Mouse (Mus musculus) brain, embryonic 18.5 days (tissue): Measurements from ENCODE around the gene Nsd2.
"Not testable (repeated sequence)": the region's sequence is repeated elsewhere in the genome, so short reads cannot be mapped to it uniquely, and the experiment has no call there.

Source experiments
- DNase-seq: peaks from one replicate; pipeline ENCODE4 v3.0.0-alpha.2; 2012; ENCODE audit warnings: low read depth, low spot score

Gene Nsd2

DNA sequence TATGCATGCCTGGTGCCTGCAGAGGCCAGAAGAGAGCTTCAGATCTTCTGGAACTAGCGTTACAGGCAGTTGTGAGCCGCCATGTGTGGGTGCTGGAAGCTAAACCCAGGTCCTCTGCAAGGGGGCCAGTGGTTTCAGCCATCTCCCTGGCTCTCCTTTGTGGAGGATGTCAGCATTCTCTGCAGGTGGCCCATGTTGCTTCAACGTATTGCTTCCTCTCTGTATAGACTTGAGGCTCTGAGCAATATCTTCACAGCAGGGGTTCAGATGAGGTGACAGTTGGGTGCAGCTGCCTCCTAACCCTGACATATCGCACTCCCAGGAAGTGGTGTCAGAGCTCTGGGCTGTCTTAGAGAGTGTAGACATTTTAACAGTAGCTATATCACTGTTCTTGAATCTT is 30.9 kb downstream of the Nsd2 start:
- DNase-seq, result no peak

DNA sequence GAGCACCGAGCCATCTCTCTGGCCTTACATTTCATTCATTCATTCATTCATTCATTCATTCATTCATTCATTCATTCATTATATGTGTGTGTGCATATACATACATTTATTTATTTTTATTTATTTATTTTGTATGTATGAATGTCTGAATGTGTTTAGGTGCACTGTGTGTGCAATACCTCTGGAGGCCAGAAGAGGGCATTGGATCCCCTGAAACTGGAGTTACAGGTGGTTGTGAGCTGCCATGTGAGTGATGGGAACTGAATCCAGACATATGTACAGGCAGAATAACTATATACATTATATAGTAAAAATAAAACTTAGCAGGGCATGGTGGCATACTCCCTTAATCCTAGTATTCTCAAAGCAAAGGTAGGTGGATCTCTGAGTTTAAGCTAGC is 32.6 kb downstream of the Nsd2 start:
- no peak for DNase-seq

DNA sequence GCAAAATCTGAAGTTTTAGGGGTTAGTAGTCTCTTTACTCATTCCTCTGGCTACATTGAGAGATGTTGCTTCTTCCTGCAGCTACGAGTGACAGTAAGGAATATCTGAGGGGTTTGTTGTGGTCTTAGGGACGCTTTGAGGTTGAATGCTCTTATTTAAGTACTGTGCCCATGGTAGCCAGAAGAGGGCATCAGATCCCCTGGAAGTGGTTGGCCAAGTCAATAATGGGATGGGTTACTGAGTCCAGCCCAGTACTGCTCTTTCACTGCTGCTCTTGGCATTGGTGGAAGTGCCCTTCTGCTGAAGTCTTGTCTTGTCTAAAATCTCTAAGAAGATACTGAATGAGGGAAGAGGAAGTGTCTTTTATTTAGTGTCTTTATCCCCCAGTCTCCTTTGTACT is 33.5 kb downstream of the Nsd2 start:
- DNase-seq, result no peak

- no peak for DNase-seq
Observed at GRCm38 (mm10) chr5:33857693-33858092, 37.2 kb downstream of the Nsd2 start.

DNA sequence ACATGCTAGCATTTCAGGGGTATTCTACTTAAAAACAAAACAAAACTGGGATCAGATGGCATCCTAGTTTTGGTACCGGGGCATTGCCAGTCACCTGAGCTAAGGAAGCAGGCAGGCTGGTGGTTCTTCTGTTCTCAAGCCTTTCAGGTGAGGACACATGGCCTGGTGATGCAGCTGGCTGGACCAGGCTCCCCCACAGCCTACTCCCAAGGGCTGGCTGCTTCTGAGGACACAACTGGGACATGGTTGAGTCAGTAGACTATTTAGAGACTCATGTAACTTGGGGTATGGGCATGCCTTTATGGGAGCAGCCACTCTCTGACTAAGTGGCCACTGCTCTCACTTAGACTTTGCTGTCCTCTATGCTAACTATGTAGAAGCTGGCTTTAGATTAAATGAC is 54.9 kb downstream of the Nsd2 start:
- DNase-seq, result no peak

GRCm38 (mm10) chr5:33881118-33881517 is 60.6 kb downstream of the Nsd2 start:
- DNase-seq, result no peak

GRCm38 (mm10) chr5:33893406-33893805 is 72.9 kb downstream of the Nsd2 start:
- no peak for DNase-seq

DNA sequence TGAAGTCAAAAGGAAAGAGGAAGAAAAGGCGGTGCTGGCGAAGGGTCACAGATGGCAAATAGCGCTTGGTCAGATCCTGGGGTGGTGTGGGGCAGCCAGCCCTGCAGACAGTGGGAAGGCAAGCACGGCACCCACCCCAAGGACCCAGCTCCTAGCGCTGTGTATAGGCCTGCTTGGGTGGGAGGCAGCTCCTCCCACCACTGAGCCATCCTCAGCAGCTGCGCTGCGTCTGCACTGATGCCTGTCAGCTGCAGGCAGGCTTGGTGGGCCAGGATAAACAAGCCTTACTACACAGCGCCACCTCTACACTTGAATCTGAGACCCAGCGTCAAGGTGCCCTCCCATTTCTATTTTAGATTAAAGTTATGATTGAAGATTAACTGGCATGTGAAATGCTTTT is 74.6 kb downstream of the Nsd2 start:
- no peak for DNase-seq

DNA sequence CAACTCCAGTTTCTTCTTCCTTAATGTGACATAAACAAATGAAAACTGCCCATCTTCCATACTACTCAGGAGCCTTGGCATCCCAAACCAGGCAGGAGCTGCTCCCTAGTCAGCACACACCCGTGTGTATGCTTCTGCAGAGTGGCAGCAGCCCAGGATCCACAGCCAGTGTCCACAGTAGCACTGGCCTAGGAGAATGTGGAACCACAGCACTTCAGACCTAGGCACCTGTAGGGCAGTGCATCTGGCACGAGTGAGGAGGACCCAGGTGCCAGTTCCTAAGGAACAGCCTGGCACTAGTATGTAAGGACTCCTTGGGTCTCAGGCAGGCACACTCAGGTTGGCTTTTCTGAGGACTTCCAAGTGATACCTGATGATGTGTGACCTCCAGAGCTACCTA is 76.6 kb downstream of the Nsd2 start:
- no peak for DNase-seq

DNA sequence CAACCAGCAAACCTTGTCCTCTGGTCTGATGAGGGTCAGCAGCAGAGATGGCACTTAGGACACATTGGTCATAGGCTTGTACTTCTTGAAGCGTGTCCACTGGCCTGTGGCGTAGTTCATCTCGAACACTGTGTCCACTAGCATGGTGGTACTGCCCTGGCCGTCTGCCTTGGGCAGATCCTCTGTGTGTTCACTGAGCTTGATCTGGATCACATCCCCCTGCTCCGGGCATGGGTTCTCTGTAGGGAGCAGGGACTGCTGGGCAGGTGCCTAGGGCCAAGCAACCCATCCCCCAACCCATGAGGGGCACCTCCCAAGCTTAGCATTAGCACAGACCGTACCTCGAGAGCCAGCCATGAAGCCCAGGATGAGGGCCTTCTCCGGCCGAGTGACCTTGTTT is 78.1 kb downstream of the Nsd2 start:
- DNase-seq, result no peak

- no peak for DNase-seq
Observed at GRCm38 (mm10) chr5:33899245-33899644, 78.7 kb downstream of the Nsd2 start.

GRCm38 (mm10) chr5:33900101-33900500 is 79.6 kb downstream of the Nsd2 start:
- no peak for DNase-seq

DNA sequence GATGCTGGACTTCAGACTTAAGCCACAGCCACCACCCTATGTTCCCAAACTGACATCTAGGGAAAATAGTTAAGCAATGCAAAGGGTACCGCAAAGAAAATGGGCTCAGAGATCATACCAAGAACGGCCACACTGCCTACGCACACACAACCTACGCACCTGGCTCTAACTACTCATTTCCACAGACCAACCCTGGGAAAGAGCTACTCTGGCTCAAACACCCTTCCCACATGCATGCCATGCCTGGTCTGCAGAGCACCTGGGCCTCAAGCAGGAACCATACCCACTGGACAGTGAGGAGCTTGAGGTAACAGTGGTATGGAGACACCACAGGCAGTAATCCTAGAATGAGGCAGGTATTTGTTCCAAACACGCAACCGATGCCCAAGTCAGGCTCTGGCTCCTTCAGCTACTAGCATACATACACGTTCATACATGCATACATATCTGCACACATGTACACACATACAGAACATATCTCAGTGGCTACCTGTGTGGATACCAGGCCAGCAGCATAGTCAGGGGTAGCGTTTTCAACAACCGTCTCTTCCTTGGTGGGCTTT is 80.3 kb downstream of the Nsd2 start:
- DNase-seq, result no peak

DNA sequence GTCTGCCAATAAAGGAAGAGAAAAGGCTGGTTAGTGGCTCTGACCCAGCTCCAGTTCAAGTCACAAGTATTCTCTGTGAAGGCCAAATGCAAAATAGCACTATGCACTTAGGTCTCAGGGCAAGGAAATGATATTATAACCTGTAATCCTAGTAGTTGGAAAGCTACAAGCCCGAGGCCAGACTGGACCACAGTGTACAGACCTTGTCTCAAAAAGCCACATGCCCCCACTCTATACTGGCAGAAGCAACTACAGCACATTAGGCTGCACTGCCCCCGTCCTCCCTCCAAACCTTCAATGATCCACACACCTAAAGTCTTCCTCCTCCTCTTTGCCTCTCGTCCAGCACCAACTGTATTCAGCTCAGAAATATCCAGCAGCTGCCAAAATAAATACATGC is 80.8 kb downstream of the Nsd2 start:
- DNase-seq, result no peak

DNA sequence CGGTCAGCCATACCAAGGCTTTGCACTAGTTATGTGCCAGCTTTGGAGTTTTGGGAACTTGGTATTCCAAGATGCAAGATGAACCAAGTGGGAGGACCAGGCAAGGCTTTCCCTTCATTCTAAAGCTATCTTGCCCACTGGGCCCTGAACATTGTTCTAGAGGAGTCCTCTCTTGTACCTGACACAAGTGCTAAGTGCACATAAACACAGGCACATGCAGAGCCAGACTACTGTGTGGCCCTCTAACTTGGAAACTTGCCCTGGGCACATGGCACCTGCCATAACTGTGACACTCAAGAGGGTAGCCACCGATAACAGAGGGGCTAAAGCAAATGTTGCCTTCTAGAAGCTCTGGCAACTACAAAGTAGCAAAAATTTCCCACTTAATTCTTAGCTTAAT is 82.2 kb downstream of the Nsd2 start:
- DNase-seq, result no peak

- DNase-seq, result no peak
Observed at GRCm38 (mm10) chr5:33903176-33903575, 82.7 kb downstream of the Nsd2 start.

GRCm38 (mm10) chr5:33915031-33915430 is 94.5 kb downstream of the Nsd2 start:
- DNase-seq, result not testable (repeated sequence)

DNA sequence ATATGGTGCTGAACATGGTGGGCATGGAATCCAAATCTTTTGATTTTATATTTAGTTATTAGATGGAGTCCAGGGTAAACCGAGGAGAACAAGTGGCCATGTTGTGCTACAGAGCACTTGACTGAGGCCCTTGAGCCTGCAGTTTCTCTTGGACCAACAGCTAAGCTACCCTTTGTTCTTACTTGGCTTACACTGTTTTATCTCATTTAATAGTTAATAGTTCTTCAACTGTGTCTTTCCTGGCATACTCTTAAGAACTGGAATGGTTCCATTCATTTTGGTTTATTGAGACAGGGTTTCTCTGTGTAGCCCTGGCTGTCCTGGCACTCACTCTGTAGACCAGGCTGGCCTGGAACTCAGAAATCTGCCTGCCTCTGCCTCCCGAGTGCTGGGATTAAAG is 96.1 kb downstream of the Nsd2 start:
- not testable (repeated sequence) for DNase-seq

GRCm38 (mm10) chr5:33919466-33919865 is 98.9 kb downstream of the Nsd2 start:
- no peak for DNase-seq

DNA sequence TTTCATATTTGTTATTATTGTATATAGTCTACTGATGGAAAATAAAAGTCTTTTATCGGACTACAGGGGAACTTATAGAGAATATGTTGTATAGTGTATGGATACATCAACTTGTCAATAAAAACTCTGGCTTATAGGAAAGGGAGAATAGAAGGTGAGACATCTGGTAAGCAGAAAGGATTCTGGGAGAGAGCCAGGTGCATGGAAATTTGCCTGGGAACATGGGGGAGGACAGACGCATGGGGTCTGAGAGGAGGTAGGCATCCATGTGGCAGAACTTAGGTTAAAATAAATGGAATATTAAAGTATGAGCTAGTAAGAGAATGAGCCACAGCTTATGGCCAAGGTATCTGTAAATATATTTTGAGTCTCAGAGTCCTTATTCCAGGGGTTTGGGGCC is 99.5 kb downstream of the Nsd2 start:
- DNase-seq, result no peak

DNA sequence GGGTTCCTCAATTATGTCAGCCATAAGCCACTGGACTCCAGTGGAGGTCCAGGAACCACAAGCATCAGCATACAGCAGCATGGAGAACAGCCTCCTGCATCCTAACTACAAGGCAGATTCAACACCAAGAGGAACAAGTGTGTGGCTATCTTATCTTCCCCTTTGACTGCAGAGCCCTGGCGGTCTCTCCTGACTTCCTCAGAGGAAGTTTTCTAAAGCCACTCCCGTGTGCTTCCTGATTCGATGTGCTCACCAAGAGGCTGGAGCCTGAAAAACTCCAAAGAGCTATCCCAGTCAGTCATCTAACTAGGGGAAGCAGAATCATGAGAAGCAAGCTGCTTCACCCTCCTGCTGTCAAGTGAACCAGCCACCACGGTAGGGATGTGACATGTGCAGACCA is 100.4 kb downstream of the Nsd2 start:
- DNase-seq, result no peak

DNA sequence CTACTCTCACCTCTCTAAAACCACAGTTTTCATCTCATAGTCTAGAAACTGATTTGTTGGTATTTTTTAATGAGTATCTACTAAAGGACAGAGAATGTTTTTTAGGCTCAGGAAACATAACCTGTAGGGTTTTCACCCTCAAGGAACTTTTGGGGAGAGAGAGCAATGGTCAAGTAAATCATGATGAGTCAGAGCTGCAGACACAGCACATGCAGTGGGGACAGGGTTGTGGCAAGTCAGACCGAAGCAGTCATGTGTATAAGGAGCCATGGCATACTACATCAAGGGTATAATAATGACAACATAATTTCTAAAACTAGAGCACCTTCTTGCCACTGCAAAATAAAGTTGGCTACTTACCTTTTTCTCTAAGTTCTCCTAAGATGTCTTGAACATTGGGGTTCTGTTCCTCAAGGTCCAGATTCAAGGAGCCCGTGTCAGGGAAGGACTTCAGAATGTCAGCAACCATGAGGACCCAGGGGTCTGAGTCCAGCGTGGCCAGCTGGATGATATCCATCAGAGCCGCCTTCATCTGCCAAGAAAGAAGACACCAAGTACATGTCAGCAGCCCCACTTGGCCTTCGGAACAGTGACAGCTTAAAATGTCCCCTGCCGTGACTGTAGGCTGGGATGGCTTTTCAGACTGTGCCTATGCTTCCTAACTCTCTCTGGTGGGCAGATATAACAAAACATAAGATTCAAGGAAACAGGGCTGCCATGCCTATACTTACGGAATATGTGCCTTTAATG is 101.1 kb downstream of the Nsd2 start:
- DNase-seq, result no peak

DNA sequence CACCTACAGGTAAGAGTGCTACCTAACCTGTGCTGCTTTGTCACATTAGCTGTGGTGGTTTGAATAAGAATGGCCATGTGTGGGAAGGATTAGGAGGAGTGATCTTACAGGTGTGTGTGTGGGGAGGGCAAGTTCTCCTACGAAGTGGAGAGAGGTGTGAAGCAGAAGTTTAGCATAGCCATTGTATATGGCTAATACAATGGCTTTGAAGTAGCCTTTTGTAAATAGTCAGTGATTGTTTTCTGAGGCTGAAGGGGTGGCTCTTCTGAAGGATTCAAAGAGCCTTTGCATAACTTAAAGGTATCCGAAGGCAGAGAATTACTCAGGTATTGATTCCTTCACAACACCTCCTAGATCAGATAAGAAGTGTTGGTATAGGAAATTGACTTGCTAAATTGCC is 102.0 kb downstream of the Nsd2 start:
- DNase-seq, result no peak

- DNase-seq, result no peak
Observed at GRCm38 (mm10) chr5:33926170-33926569, 105.6 kb downstream of the Nsd2 start.
